Mouse (Mus musculus): ENCODE measurements around the gene Cbfa2t2.

DNA sequence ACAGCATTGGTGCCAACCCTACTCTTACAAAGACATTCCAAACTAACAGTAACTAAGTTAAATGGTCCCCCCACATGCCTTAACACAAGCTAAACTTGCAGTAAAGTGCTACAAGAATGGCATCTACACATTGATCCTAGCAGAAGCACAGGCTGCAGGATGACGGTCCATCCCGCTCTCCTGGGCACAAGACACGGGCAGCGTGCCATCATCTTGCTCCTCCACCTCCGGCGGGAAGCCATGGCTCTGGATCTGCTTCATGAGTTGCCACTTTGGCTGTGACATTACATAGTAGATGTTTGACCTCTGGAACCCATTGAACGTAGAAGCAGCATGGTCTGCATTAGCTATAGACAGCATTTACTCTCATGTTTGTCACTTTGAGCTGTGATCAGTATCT is 39.6 kb downstream of the Cbfa2t2 start:
- TF ChIP-seq CTCF (IDR thresholded peaks at IDR 0.05; ENCODE audit: low read depth) (no peak), EP300 (IDR thresholded peaks at IDR 0.05; ENCODE audit: low read depth) (no peak)

All from liver, postnatal 0 days (tissue).